Mouse (Mus musculus): ENCODE data around the gene Fgf10. TPM values are rescaled to one million over a fixed set of nuclear protein-coding genes. Genes with fewer than 3 reads are reported as not detected.

Gene Fgf10
- polyA plus RNA-seq, 1 experiment from 2014 or later = 2.3 TPM

- Histone ChIP-seq H3K27me3 (ENCODE audit: control insufficient read depth, insufficient read depth, low read length) (no peaks in the 10 kb centered on the region), H3K4me2 (replicated peaks; ENCODE audit: low read depth, low read length) (no peak overlapping the region), H3K27ac (ENCODE audit: low read depth, low read length) (no peak overlapping the region), H3K4me3 (ENCODE audit: low read depth, low read length) (no peak overlapping the region), H3K9ac (ENCODE audit: low read depth, low read length) (no peak overlapping the region), H3K36me3 (ENCODE audit: control insufficient read depth, insufficient read depth, low read length) (no peaks in the 10 kb centered on the region), H3K9me3 (ENCODE audit: control insufficient read depth, low read length) (no peaks in the 10 kb centered on the region), H3K4me1 (replicated peaks; ENCODE audit: control insufficient read depth, insufficient read depth, low read length) (no peaks in the 10 kb centered on the region)
- DNase-seq (ENCODE audit: low spot score) (no peak), ATAC-seq (ENCODE audit: low FRiP score) (no peak)
- WGBS = 75% methylated on average over 4 of the region's 4 CpGs
These were observed 122.2 kb downstream of the Fgf10 start for GRCm38 (mm10) chr13:118791753-118792152.

- ATAC-seq (ENCODE audit: low FRiP score) (no peak), DNase-seq (ENCODE audit: low spot score) (no peak)
- Histone ChIP-seq H3K9ac (ENCODE audit: low read depth, low read length) (no peak overlapping the region), H3K27me3 (ENCODE audit: control insufficient read depth, insufficient read depth, low read length) (no peaks in the 10 kb centered on the region), H3K9me3 (ENCODE audit: control insufficient read depth, low read length) (no peaks in the 10 kb centered on the region), H3K36me3 (ENCODE audit: control insufficient read depth, insufficient read depth, low read length) (no peaks in the 10 kb centered on the region), H3K4me3 (ENCODE audit: low read depth, low read length) (no peak overlapping the region), H3K4me2 (replicated peaks; ENCODE audit: low read depth, low read length) (no peak overlapping the region), H3K4me1 (replicated peaks; ENCODE audit: control insufficient read depth, insufficient read depth, low read length) (no peaks in the 10 kb centered on the region), H3K27ac (ENCODE audit: low read depth, low read length) (no peak overlapping the region)
- WGBS = 45% methylated on average over 4 of the region's 4 CpGs
These were observed 122.6 kb downstream of the Fgf10 start for GRCm38 (mm10) chr13:118792198-118792597.

GRCm38 (mm10) chr13:118800176-118800575 lies 130.6 kb downstream of the Fgf10 start:
- no peak overlapping the region for H3K27ac ChIP-seq (ENCODE audit: low read depth, low read length)
- no peak for DNase-seq (ENCODE audit: low spot score)
- H3K4me2 ChIP-seq (replicated peaks; ENCODE audit: low read depth, low read length) = no peak overlapping the region
- no peaks in the 10 kb centered on the region for H3K9me3 ChIP-seq (ENCODE audit: control insufficient read depth, low read length)
- no peak for ATAC-seq (ENCODE audit: low FRiP score)
- no peak overlapping the region for H3K9ac ChIP-seq (ENCODE audit: low read depth, low read length)
- no peak overlapping the region for H3K4me3 ChIP-seq (ENCODE audit: low read depth, low read length)
- 84% methylated on average over 4 of the region's 4 CpGs for WGBS
- no peaks in the 10 kb centered on the region for H3K4me1 ChIP-seq (replicated peaks; ENCODE audit: control insufficient read depth, insufficient read depth, low read length)
- no peaks in the 10 kb centered on the region for H3K27me3 ChIP-seq (ENCODE audit: control insufficient read depth, insufficient read depth, low read length)
- H3K36me3 ChIP-seq (ENCODE audit: control insufficient read depth, insufficient read depth, low read length) = no peaks in the 10 kb centered on the region

GRCm38 (mm10) chr13:118806662-118807061 lies 137.1 kb downstream of the Fgf10 start:
- Histone ChIP-seq H3K9me3 (ENCODE audit: control insufficient read depth, low read length) (no peaks in the 10 kb centered on the region), H3K4me1 (replicated peaks; ENCODE audit: control insufficient read depth, insufficient read depth, low read length) (no peaks in the 10 kb centered on the region), H3K4me3 (ENCODE audit: low read depth, low read length) (no peak overlapping the region), H3K27ac (ENCODE audit: low read depth, low read length) (no peak overlapping the region), H3K4me2 (replicated peaks; ENCODE audit: low read depth, low read length) (no peak overlapping the region), H3K27me3 (ENCODE audit: control insufficient read depth, insufficient read depth, low read length) (no peaks in the 10 kb centered on the region), H3K36me3 (ENCODE audit: control insufficient read depth, insufficient read depth, low read length) (no peaks in the 10 kb centered on the region), H3K9ac (ENCODE audit: low read depth, low read length) (no peak overlapping the region)
- no peak for DNase-seq (ENCODE audit: low spot score)
- ATAC-seq (ENCODE audit: low FRiP score) = no peak
- WGBS = 73% methylated on average over 3 of the region's 3 CpGs

- no peak for ATAC-seq (ENCODE audit: low FRiP score)
- no peak for DNase-seq (ENCODE audit: low spot score)
- no peak overlapping the region for H3K27ac ChIP-seq (ENCODE audit: low read depth, low read length)
- 91% methylated on average over 6 of the region's 6 CpGs for WGBS
- no peak overlapping the region for H3K9ac ChIP-seq (ENCODE audit: low read depth, low read length)
- H3K27me3 ChIP-seq (ENCODE audit: control insufficient read depth, insufficient read depth, low read length) = no peaks in the 10 kb centered on the region
- H3K9me3 ChIP-seq (ENCODE audit: control insufficient read depth, low read length) = no peaks in the 10 kb centered on the region
- no peaks in the 10 kb centered on the region for H3K4me1 ChIP-seq (replicated peaks; ENCODE audit: control insufficient read depth, insufficient read depth, low read length)
- no peak overlapping the region for H3K4me2 ChIP-seq (replicated peaks; ENCODE audit: low read depth, low read length)
- no peak overlapping the region for H3K4me3 ChIP-seq (ENCODE audit: low read depth, low read length)
- H3K36me3 ChIP-seq (ENCODE audit: control insufficient read depth, insufficient read depth, low read length) = no peaks in the 10 kb centered on the region
These were observed 150.2 kb downstream of the Fgf10 start for GRCm38 (mm10) chr13:118819785-118820184.

- no peak overlapping the region for H3K27ac ChIP-seq (ENCODE audit: low read depth, low read length)
- no peaks in the 10 kb centered on the region for H3K9me3 ChIP-seq (ENCODE audit: control insufficient read depth, low read length)
- H3K9ac ChIP-seq (ENCODE audit: low read depth, low read length) = no peak overlapping the region
- WGBS = 87% methylated on average over 2 of the region's 2 CpGs
- no peaks in the 10 kb centered on the region for H3K36me3 ChIP-seq (ENCODE audit: control insufficient read depth, insufficient read depth, low read length)
- no peaks in the 10 kb centered on the region for H3K27me3 ChIP-seq (ENCODE audit: control insufficient read depth, insufficient read depth, low read length)
- no peak overlapping the region for H3K4me2 ChIP-seq (replicated peaks; ENCODE audit: low read depth, low read length)
- ATAC-seq (ENCODE audit: low FRiP score) (no peak), DNase-seq (ENCODE audit: low spot score) (no peak)
- H3K4me3 ChIP-seq (ENCODE audit: low read depth, low read length) = no peak overlapping the region
- H3K4me1 ChIP-seq (replicated peaks; ENCODE audit: control insufficient read depth, insufficient read depth, low read length) = no peaks in the 10 kb centered on the region
These were observed 153.5 kb downstream of the Fgf10 start for GRCm38 (mm10) chr13:118823113-118823512.

GRCm38 (mm10) chr13:118825102-118825501 lies 155.5 kb downstream of the Fgf10 start:
- no peak overlapping the region for H3K4me2 ChIP-seq (replicated peaks; ENCODE audit: low read depth, low read length)
- DNase-seq (ENCODE audit: low spot score) (no peak), ATAC-seq (ENCODE audit: low FRiP score) (no peak)
- H3K27me3 ChIP-seq (ENCODE audit: control insufficient read depth, insufficient read depth, low read length) = no peaks in the 10 kb centered on the region
- no peak overlapping the region for H3K27ac ChIP-seq (ENCODE audit: low read depth, low read length)
- no peaks in the 10 kb centered on the region for H3K9me3 ChIP-seq (ENCODE audit: control insufficient read depth, low read length)
- no peak overlapping the region for H3K9ac ChIP-seq (ENCODE audit: low read depth, low read length)
- 92% methylated on average over 4 of the region's 4 CpGs for WGBS
- H3K36me3 ChIP-seq (ENCODE audit: control insufficient read depth, insufficient read depth, low read length) = no peaks in the 10 kb centered on the region
- no peaks in the 10 kb centered on the region for H3K4me1 ChIP-seq (replicated peaks; ENCODE audit: control insufficient read depth, insufficient read depth, low read length)
- no peak overlapping the region for H3K4me3 ChIP-seq (ENCODE audit: low read depth, low read length)

GRCm38 (mm10) chr13:118828604-118829381 lies 159.2 kb downstream of the Fgf10 start:
- no peaks in the 10 kb centered on the region for H3K4me1 ChIP-seq (replicated peaks; ENCODE audit: control insufficient read depth, insufficient read depth, low read length)
- no peak overlapping the region for H3K27ac ChIP-seq (ENCODE audit: low read depth, low read length)
- ATAC-seq (ENCODE audit: low FRiP score) (no peak), DNase-seq (ENCODE audit: low spot score) (no peak)
- no peaks in the 10 kb centered on the region for H3K36me3 ChIP-seq (ENCODE audit: control insufficient read depth, insufficient read depth, low read length)
- 88% methylated on average over 10 of the region's 10 CpGs for WGBS
- no peak overlapping the region for H3K4me2 ChIP-seq (replicated peaks; ENCODE audit: low read depth, low read length)
- no peak overlapping the region for H3K9ac ChIP-seq (ENCODE audit: low read depth, low read length)
- H3K4me3 ChIP-seq (ENCODE audit: low read depth, low read length) = no peak overlapping the region
- no peaks in the 10 kb centered on the region for H3K27me3 ChIP-seq (ENCODE audit: control insufficient read depth, insufficient read depth, low read length)
- H3K9me3 ChIP-seq (ENCODE audit: control insufficient read depth, low read length) = no peaks in the 10 kb centered on the region

GRCm38 (mm10) chr13:118834021-118834420 lies 164.4 kb downstream of the Fgf10 start:
- Histone ChIP-seq H3K4me2 (replicated peaks; ENCODE audit: low read depth, low read length) (no peak overlapping the region), H3K4me1 (replicated peaks; ENCODE audit: control insufficient read depth, insufficient read depth, low read length) (no peaks in the 10 kb centered on the region), H3K36me3 (ENCODE audit: control insufficient read depth, insufficient read depth, low read length) (no peaks in the 10 kb centered on the region), H3K27me3 (ENCODE audit: control insufficient read depth, insufficient read depth, low read length) (no peaks in the 10 kb centered on the region), H3K9me3 (ENCODE audit: control insufficient read depth, low read length) (no peaks in the 10 kb centered on the region), H3K9ac (ENCODE audit: low read depth, low read length) (no peak overlapping the region), H3K27ac (ENCODE audit: low read depth, low read length) (no peak overlapping the region), H3K4me3 (ENCODE audit: low read depth, low read length) (no peak overlapping the region)
- DNase-seq (ENCODE audit: low spot score) (no peak), ATAC-seq (ENCODE audit: low FRiP score) (no peak)

Measured in hindbrain, embryonic 11.5 days (tissue).